Mouse (Mus musculus): ENCODE results near the gene Clcn1.

Clcn1 gene

GRCm38 (mm10) chr6:42309816-42310378 is 23.4 kb downstream of the Clcn1 start:
- no peak for DNase-seq (ENCODE audit: low spot score in 2 of 2)

GRCm38 (mm10) chr6:42310427-42311053 is 24.1 kb downstream of the Clcn1 start:
- DNase-seq (ENCODE audit: low spot score in 2 of 2): no peak

GRCm38 (mm10) chr6:42318293-42318692 is 31.8 kb downstream of the Clcn1 start:
- no peak for DNase-seq (ENCODE audit: low spot score in 2 of 2)

- DNase-seq (ENCODE audit: low spot score in 2 of 2): no peak
These were observed 37.0 kb downstream of the Clcn1 start for GRCm38 (mm10) chr6:42323371-42324066.

- DNase-seq (ENCODE audit: low spot score in 2 of 2): no peak
These were observed 37.6 kb downstream of the Clcn1 start for GRCm38 (mm10) chr6:42324067-42324481.

GRCm38 (mm10) chr6:42324482-42325267 is 38.2 kb downstream of the Clcn1 start, which contains the start of gene Fam131b:
TSS of gene Fam131b (minus strand) at chr6:42324643.
- DNase-seq (ENCODE audit: low spot score in 2 of 2): no peak

GRCm38 (mm10) chr6:42325268-42325609 is 38.8 kb downstream of the Clcn1 start:
- peak; percentile 78 for DNase-seq (ENCODE audit: low spot score in 2 of 2)

- no peak for DNase-seq (ENCODE audit: low spot score in 2 of 2)
These were observed 40.0 kb downstream of the Clcn1 start for GRCm38 (mm10) chr6:42326509-42326908.

GRCm38 (mm10) chr6:42328757-42329156 is 42.3 kb downstream of the Clcn1 start:
- no peak for DNase-seq (ENCODE audit: low spot score in 2 of 2)

GRCm38 (mm10) chr6:42330216-42330615 is 43.7 kb downstream of the Clcn1 start:
- no peak for DNase-seq (ENCODE audit: low spot score in 2 of 2)

GRCm38 (mm10) chr6:42330946-42331345 is 44.5 kb downstream of the Clcn1 start:
- DNase-seq (ENCODE audit: low spot score in 2 of 2): no peak

- no peak for DNase-seq (ENCODE audit: low spot score in 2 of 2)
These were observed 52.7 kb downstream of the Clcn1 start for GRCm38 (mm10) chr6:42339189-42339588.

GRCm38 (mm10) chr6:42339981-42340380 is 53.5 kb downstream of the Clcn1 start:
- DNase-seq (ENCODE audit: low spot score in 2 of 2): no peak

- no peak for DNase-seq (ENCODE audit: low spot score in 2 of 2)
These were observed 55.7 kb downstream of the Clcn1 start for GRCm38 (mm10) chr6:42342171-42342570.

GRCm38 (mm10) chr6:42343361-42344120 is 57.1 kb downstream of the Clcn1 start:
- DNase-seq (ENCODE audit: low spot score in 2 of 2): no peak

- no peak for DNase-seq (ENCODE audit: low spot score in 2 of 2)
These were observed 57.8 kb downstream of the Clcn1 start for GRCm38 (mm10) chr6:42344255-42344654.

GRCm38 (mm10) chr6:42348281-42349005 is 62.0 kb downstream of the Clcn1 start:
- DNase-seq (ENCODE audit: low spot score in 2 of 2): no peak

GRCm38 (mm10) chr6:42349006-42349425 is 62.5 kb downstream of the Clcn1 start:
- DNase-seq (ENCODE audit: low spot score in 2 of 2): peak; percentile 76 to 80

- peak; percentile 89 to 95 for DNase-seq (ENCODE audit: low spot score in 2 of 2)
These were observed 63.0 kb downstream of the Clcn1 start, which contains the start of gene Zyx for GRCm38 (mm10) chr6:42349426-42350020. TSS of gene Zyx (plus strand) at chr6:42349630.
